Mouse (Mus musculus) small intestine, adult 2 months (tissue): Measurements from ENCODE around the gene Wwp2. TPM values are rescaled to one million over a fixed set of nuclear protein-coding genes. Genes with fewer than 3 reads are reported as not detected.

Experiments
- H3K27ac ChIP-seq: fragments of 200-500 bp; 2 replicates; pipeline ENCODE4 v1.5.1; 2012; ENCODE audit warnings: low read depth, low read length, control low read depth, inconsistent platforms; ENCODE audit not compliant: insufficient read depth
- H3K27me3 ChIP-seq: fragments of 200-500 bp; 2 replicates; pipeline ENCODE4 v1.6.1; 2012; ENCODE audit warnings: mild to moderate bottlenecking, moderate library complexity, low read length, inconsistent platforms; ENCODE audit not compliant: control insufficient read depth, insufficient read depth
- H3K36me3 ChIP-seq: fragments of 200-500 bp; 2 replicates; pipeline ENCODE4 v1.6.1; 2012; ENCODE audit warnings: mild to moderate bottlenecking, low read length, control low read depth, inconsistent platforms; ENCODE audit not compliant: control insufficient read depth, insufficient read depth
- H3K4me1 ChIP-seq: fragments of 200-500 bp; 2 replicates; pipeline ENCODE4 v1.6.1; 2012; ENCODE audit warnings: low read length, inconsistent platforms, mixed read lengths; ENCODE audit not compliant: control insufficient read depth, insufficient read depth, insufficient read length
- H3K4me3 ChIP-seq: fragments of 200-500 bp; 2 replicates; pipeline ENCODE4 v1.5.1; 2012; ENCODE audit warnings: low read depth, mild to moderate bottlenecking, control low read depth, inconsistent platforms, low read length, moderate library complexity
- CTCF ChIP-seq: fragments of 200-500 bp; IDR thresholded peaks from 2 replicates; pipeline ENCODE4 v1.5.1; 2012; ENCODE audit warnings: low read depth, mild to moderate bottlenecking, control low read depth, inconsistent platforms, low read length, moderate library complexity, mixed read lengths; ENCODE audit not compliant: insufficient replicate concordance, insufficient read length; ENCODE audit errors: extremely low read depth
- POLR2A ChIP-seq: fragments of 200-500 bp; IDR thresholded peaks from 2 replicates; pipeline ENCODE4 v1.6.1; 2012; ENCODE audit warnings: low read depth, mild to moderate bottlenecking, control low read depth, inconsistent platforms, low read length, moderate library complexity
- WGBS: fragments of 180-500 bp; shearing (Covaris S2); methylation state at CpG from one replicate; pipeline ENCODE4 v1.1.7; 2018; 5-methylcytosine and 5-hydroxymethylcytosine counted together
- polyA plus RNA-seq: library from polyadenylated mRNA; depleted of rRNA; stranded (reverse); fragments of >200 nt; gene quantifications from 2 replicates; pipeline ENCODE4 v1.2.3, GENCODE M21; 2012; rRNA removed

The Wwp2 gene
- polyA plus RNA-seq, 1 experiment = 56.9 TPM

DNA sequence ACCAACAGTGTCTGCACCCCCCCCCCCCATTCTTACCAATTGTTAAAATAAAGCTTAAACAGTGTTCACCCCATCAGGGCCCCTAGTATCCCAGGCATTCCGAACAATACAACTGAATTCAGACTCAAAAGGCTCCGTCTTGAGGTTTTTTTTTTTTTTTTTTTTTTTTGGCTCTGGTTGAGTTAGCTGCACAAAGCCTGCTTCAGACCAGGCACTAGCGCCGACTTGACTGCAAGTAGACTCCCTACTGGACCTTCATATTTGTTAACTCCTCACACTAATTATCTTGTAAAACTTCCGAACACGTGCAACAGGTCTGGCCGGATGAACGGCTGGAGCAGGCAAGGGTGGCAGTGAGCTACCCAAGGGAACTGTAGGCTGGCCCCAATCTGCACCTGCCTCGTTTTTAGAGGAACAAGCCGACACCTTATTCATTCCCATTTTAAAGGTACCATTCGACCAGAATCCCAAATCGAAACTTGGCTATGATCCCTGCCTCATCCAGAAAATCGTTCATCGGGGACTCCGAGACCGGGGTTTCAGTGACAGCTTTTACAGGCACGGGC is 151.3 kb downstream of the Wwp2 start:
- H3K4me3 ChIP-seq = peak overlapping the region; percentile 95
- TF ChIP-seq CTCF (no peak), POLR2A (no peak)
- H3K27ac ChIP-seq = peak overlapping the region; percentile 62
- no peaks in the 10 kb centered on the region for H3K27me3 ChIP-seq
- peaks cover 27% of the 10 kb centered on the region for H3K36me3 ChIP-seq
- H3K4me1 ChIP-seq = no peaks in the 10 kb centered on the region
- WGBS = under 1% methylated on average over 17 of the region's 17 CpGs

DNA sequence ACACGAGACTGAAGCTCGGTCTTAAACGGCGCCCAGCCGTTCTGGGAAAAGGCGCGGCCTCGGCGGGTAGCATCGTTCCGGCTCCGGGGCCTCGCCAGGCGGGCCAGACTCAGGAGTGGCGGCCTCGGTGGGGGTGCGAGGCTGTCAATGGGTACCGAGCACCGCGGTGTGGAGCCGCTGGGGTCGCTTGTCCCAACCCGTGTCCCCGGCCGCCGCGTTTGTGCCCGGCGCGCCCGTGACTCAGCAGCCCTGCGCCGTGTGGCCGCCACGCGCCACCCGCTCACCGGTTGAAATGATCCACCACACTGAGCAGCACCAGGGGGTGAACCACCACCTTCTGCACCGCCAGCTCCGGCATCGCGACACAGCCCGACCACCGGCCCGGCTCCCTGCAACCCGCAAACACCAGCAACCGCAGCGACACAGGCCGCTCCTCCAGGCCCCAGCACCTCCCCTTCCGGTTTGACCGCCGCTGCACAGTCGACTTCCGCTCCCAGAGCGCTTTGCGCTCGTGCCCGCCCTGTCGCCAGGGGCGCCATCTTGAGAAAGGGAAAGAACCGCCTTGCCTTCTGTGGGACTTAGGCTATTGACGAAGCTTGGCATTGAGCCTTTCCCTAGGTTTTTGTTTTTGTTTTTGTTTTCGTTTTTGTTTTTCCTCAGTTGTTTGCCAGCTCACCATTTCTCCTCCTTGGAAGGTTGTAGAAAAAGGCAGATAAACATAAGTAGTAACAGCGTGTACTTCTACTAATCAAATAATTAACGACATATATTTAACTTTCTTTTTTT is 152.0 kb downstream of the Wwp2 start, which contains the start of gene Psmd7:
Gene Psmd7 (minus strand): TSS at position 470 of the 786 bp plus-strand sequence.
- peak within 1 kb of the TSS; percentile 95 for H3K4me3 ChIP-seq
- TF ChIP-seq CTCF (0 out of 2 replicates have a peak, but pooled peaks have one; percentile 8), POLR2A (peak; percentile 73)
- H3K36me3 ChIP-seq = peaks cover 20% of the 10 kb centered on the region
- WGBS = 2% methylated on average over 65 of the region's 65 CpGs
- H3K27me3 ChIP-seq = no peaks in the 10 kb centered on the region
- H3K27ac ChIP-seq = peak within 1 kb of the TSS; percentile 62
- no peaks in the 10 kb centered on the region for H3K4me1 ChIP-seq

GRCm38 (mm10) chr8:107593967-107594729 is 158.0 kb downstream of the Wwp2 start:
- WGBS = 39% methylated on average over 6 of the region's 6 CpGs
- Histone ChIP-seq H3K36me3 (no peaks in the 10 kb centered on the region), H3K27ac (no peak overlapping the region), H3K27me3 (no peaks in the 10 kb centered on the region), H3K4me1 (no peaks in the 10 kb centered on the region), H3K4me3 (no peak overlapping the region)
- TF ChIP-seq CTCF (no peak), POLR2A (no peak)

DNA sequence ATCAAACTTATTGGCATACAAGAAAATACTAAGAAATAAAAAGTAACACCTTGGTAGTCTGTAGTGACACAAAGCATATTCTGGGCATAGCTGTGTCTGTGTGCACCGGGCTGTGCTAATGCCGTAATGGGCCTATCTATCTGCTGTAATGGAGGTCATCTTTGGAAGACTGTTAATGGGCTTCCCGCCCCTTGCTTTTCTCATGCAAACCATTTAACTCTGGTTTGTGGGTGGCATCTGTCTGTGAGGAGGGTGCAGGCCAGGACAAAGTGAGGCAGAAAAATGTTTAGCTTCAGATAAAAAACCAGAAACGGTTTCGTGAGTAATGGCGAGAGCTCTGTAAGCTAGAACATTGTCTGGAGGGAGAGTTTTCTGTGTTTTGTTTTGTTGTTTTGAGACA is 158.7 kb downstream of the Wwp2 start:
- H3K4me3 ChIP-seq = no peak overlapping the region
- no peaks in the 10 kb centered on the region for H3K36me3 ChIP-seq
- no peaks in the 10 kb centered on the region for H3K4me1 ChIP-seq
- 89% methylated on average over 6 of the region's 6 CpGs for WGBS
- no peak overlapping the region for H3K27ac ChIP-seq
- no peak for TF ChIP-seq CTCF
- H3K27me3 ChIP-seq = no peaks in the 10 kb centered on the region

GRCm38 (mm10) chr8:107597731-107598130 is 161.6 kb downstream of the Wwp2 start:
- H3K4me1 ChIP-seq = no peaks in the 10 kb centered on the region
- no peak overlapping the region for H3K27ac ChIP-seq
- no peak overlapping the region for H3K4me3 ChIP-seq
- TF ChIP-seq CTCF = no peak
- no peak for TF ChIP-seq POLR2A
- no peaks in the 10 kb centered on the region for H3K36me3 ChIP-seq
- H3K27me3 ChIP-seq = no peaks in the 10 kb centered on the region
- 72% methylated on average over 1 of the region's 1 CpGs for WGBS

DNA sequence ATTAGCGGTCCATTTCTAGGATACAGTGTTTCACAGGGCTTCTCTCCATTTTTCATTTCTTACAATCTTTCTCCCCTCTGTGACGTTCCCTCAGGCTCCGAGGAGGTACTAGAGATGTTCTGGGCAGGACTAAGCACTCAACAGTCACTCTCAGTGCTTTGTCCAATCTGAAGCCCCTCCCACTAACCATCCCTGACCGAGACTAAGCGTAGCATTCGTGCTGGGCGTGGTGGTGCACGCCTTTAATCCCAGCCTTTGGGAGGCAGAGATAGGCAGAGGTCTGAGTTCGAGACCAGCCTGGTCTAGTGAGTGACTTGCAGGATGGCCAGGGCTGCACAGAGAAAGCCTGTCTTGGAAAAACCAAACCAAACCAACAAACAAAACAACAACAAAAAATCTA is 163.5 kb downstream of the Wwp2 start:
- Histone ChIP-seq H3K4me3 (no peak overlapping the region), H3K36me3 (no peaks in the 10 kb centered on the region), H3K27me3 (no peaks in the 10 kb centered on the region), H3K4me1 (no peaks in the 10 kb centered on the region), H3K27ac (no peak overlapping the region)
- TF ChIP-seq CTCF (no peak), POLR2A (no peak)
- WGBS = 82% methylated on average over 9 of the region's 9 CpGs

DNA sequence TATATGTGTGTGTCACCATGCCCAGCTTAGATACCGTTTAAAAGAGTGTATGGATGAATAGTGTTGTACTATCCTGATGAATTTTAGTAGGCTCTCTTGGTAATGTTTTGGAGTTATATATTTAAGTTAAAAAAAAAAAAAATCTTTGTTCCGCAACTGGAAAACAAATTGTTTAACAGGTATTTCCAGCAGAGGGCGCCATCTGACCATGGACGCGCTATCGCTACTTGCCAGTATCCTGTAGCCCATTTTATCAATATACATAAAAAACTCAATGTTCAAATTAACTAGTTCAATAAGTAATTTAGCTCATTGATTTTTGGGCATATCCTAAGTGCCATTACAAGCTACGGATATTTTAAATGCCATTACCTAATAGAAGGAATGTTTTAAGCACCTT is 166.9 kb downstream of the Wwp2 start:
- peaks cover 3% of the 10 kb centered on the region; the same call in 1 of the 2 replicates for H3K27me3 ChIP-seq
- H3K4me1 ChIP-seq = no peaks in the 10 kb centered on the region
- no peak for TF ChIP-seq POLR2A
- peak; percentile 82; the same call in 1 of the 2 replicates for TF ChIP-seq CTCF
- no peak overlapping the region for H3K27ac ChIP-seq
- 4% methylated on average over 7 of the region's 7 CpGs for WGBS
- no peak overlapping the region for H3K4me3 ChIP-seq
- no peaks in the 10 kb centered on the region for H3K36me3 ChIP-seq

Other genes with a start within 250 kb of the Wwp2 start
- gene Nfat5, start 142.9 kb upstream of the Wwp2 start, polyA plus RNA-seq = 6.0 and 15.5 TPM in 2 replicates
- gene Nqo1, start 33.2 kb upstream of the Wwp2 start, polyA plus RNA-seq = 9.7 and 37.7 TPM in 2 replicates
- gene Nob1, start 11.3 kb upstream of the Wwp2 start, polyA plus RNA-seq = 9.2 and 11.7 TPM in 2 replicates
- gene Psmd7, start 152.1 kb downstream of the Wwp2 start, polyA plus RNA-seq = 19.6 and 30.2 TPM in 2 replicates